In genomic region chr15:97327500-97328081, GRCm38 (mm10) we compare ENCODE assay signal across 8 mouse cellular contexts.
A peak's percentile ranks its signal among the peaks of the same experiment; 100 is the strongest.
DNase-seq lines count a peak whose midpoint lies in the region; ATAC-seq lines count a peak whose summit lies in the region.

No protein-coding gene starts in this region.

- no peak overlapping the region for H3K4me2 ChIP-seq in liver, embryonic 12.5 days

- no peaks in the 10 kb centered on the region for H3K4me1 ChIP-seq in liver, embryonic 12.5 days

- ATAC-seq in liver, embryonic 12.5 days, result peak; percentile 30; the same call in 1 of the 2 replicates

- H3K9me3 ChIP-seq in liver, embryonic 12.5 days (replicated peaks), result no peaks in the 10 kb centered on the region

- peaks cover 8% of the 10 kb centered on the region; the same call in 1 of the 2 replicates for H3K27me3 ChIP-seq in liver, embryonic 12.5 days (replicated peaks)

- 45% methylated on average over 18 of the region's 18 CpGs for WGBS in liver, embryonic 12.5 days (ENCODE audit: insufficient replicate concordance)

- H3K4me3 ChIP-seq in liver, embryonic 12.5 days, result no peak overlapping the region

- no peak overlapping the region for H3K27ac ChIP-seq in liver, embryonic 12.5 days

- no peaks in the 10 kb centered on the region for H3K36me3 ChIP-seq in liver, embryonic 12.5 days

- peak; percentile 41 for DNase-seq in gastrocnemius, postnatal 10 days
- no peak for DNase-seq in gastrocnemius, adult 8-10 months (ENCODE audit: low spot score in 2 of 2)
- DNase-seq in B cell, adult 2 months, result peak; percentile 84 to 85
- DNase-seq in adrenal gland, postnatal 25 days, result peak; percentile 51
- peak; percentile 68 to 90 for DNase-seq in spleen, postnatal 4 days (ENCODE audit: low spot score in 2 of 2)
- no peak for DNase-seq in left cerebral cortex, adult 8-10 months (ENCODE audit: low spot score in 2 of 2)
- no peak for DNase-seq in frontal cortex, postnatal 36 days (ENCODE audit: low spot score in 2 of 2)

- no peak overlapping the region for H3K9ac ChIP-seq in liver, embryonic 12.5 days

Comparison
In these comparisons a context has a peak if more than half of its experiments do, and no peak if none do; other contexts are left out.
1. DNase-seq: peak in gastrocnemius, postnatal 10 days (single experiment), B cell, adult 2 months (2 of 2), adrenal gland, postnatal 25 days (single experiment) and spleen, postnatal 4 days (2 of 2); none in gastrocnemius, adult 8-10 months (0 of 2), left cerebral cortex, adult 8-10 months (0 of 2) and frontal cortex, postnatal 36 days (0 of 2).